Comparison of ENCODE assay signal across 2 mouse cellular contexts in genomic region chr5:135322197-135322596, GRCm38 (mm10).
TF ChIP-seq lines count a peak whose summit lies in the region.

No protein-coding gene starts in this region.

TF ChIP-seq in CH12.LX, 34 proteins besides CTCF, POLR2A, EP300 and RAD21 (continued from another document):
- TF ChIP-seq POLR2AphosphoS2 (IDR thresholded peaks at IDR 0.05; ENCODE audit: low read depth, low read length) (no peak), ZMIZ1 (IDR thresholded peaks at IDR 0.05; ENCODE audit: low read depth, low read length) (no peak), MAZ (IDR thresholded peaks at IDR 0.05; ENCODE audit: low read depth, low read length) (no peak), TCF12 (IDR thresholded peaks at IDR 0.05; ENCODE audit: low read depth, low read length) (no peak), RCOR1 (conservative IDR thresholded peaks at IDR 0.05; ENCODE audit: low read depth, low read length) (peak; percentile 80; the same call in 1 of the 2 replicates), MAFK (IDR thresholded peaks at IDR 0.05; ENCODE audit: insufficient replicate concordance, low read length) (no peak), ZNF384 (IDR thresholded peaks at IDR 0.05; ENCODE audit: low read depth, low read length) (no peak), HCFC1 (IDR thresholded peaks at IDR 0.05; ENCODE audit: low read depth, low read length) (peak; percentile 65), IRF4 (IDR thresholded peaks at IDR 0.05; ENCODE audit: low read depth, low read length) (no peak), GABPA (IDR thresholded peaks at IDR 0.05; ENCODE audit: insufficient replicate concordance, low read depth, low read length) (no peak), JUN (IDR thresholded peaks at IDR 0.05; ENCODE audit: insufficient read depth, low read depth, low read length) (no peak), TBP (conservative IDR thresholded peaks at IDR 0.05; ENCODE audit: low read depth, low read length) (no peak), UBTF (IDR thresholded peaks at IDR 0.05; ENCODE audit: low read depth, low read length) (no peak), NRF1 (IDR thresholded peaks at IDR 0.05; ENCODE audit: low read depth, low read length) (peak; percentile 74), CHD1 (IDR thresholded peaks at IDR 0.05; ENCODE audit: low read depth, low read length) (no peak)

TF ChIP-seq in MEL, 35 proteins besides CTCF, POLR2A, EP300 and RAD21 (continued from another document):
- TF ChIP-seq MAFK (IDR thresholded peaks at IDR 0.05; ENCODE audit: borderline replicate concordance, low read depth, low read length) = no peak
TF ChIP-seq in MEL: peak in this region for 2.
